Mouse (Mus musculus): Measurements from ENCODE around the gene Sugct.

- no peak for TF ChIP-seq CEBPB (IDR thresholded peaks at IDR 0.05; ENCODE audit: insufficient read depth, poor library complexity, severe bottlenecking)
- no peak for TF ChIP-seq MYOG (IDR thresholded peaks at IDR 0.05; ENCODE audit: control insufficient read depth in 1 of 3, insufficient read depth in 1 of 3, insufficient read length in 2 of 3, low read depth in 2 of 3)
- TF ChIP-seq MAX (IDR thresholded peaks at IDR 0.05; ENCODE audit: low read depth): no peak
- no peak for TF ChIP-seq POLR2A (IDR thresholded peaks at IDR 0.05; ENCODE audit: insufficient read length, low read depth)
- no peak for TF ChIP-seq POLR2AphosphoS2 (IDR thresholded peaks at IDR 0.05; ENCODE audit: insufficient read length, low read depth)
- no peak for TF ChIP-seq TCF12 (IDR thresholded peaks at IDR 0.05; ENCODE audit: insufficient read depth, poor library complexity, severe bottlenecking)
- TF ChIP-seq REST (IDR thresholded peaks at IDR 0.05; ENCODE audit: insufficient read depth, insufficient read length): no peak
Observed at GRCm38 (mm10) chr13:17216524-17216923, 478.8 kb downstream of the Sugct start.
